Mouse (Mus musculus): ENCODE measurements around the gene Bach2. TPM values are rescaled to one million over a fixed set of nuclear protein-coding genes. Genes with fewer than 3 reads are reported as not detected.

The Bach2 gene
- polyA plus RNA-seq, 1 experiment from 2014 or later = 21.9 TPM

DNA sequence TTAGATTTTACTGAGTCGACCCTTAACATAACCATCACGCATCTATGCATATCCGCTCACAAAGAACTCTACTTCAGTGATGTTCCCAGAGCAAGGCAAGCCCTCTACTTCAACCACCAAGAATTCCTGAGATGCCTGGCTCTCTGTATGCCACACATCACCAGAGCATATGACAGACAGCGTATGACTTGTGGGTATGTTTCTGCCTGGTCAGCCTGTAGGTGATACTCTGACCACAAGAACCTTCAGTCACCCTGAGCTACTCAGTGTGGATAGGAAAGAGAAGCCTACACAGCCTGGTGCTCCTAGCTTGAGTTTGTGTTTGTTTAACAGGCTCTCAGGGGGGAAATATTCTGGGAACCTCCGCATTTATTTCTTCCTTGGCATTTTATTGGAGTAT is 36.2 kb upstream of the Bach2 start:
- Histone ChIP-seq H3K4me1 (ENCODE audit: control insufficient read depth, insufficient read depth, low read length) (no peaks in the 10 kb centered on the region), H3K27ac (ENCODE audit: low read depth, low read length) (no peak overlapping the region), H3K9me3 (replicated peaks; ENCODE audit: control insufficient read depth, low read length) (no peaks in the 10 kb centered on the region), H3K36me3 (ENCODE audit: control insufficient read depth, insufficient read depth, low read length) (no peaks in the 10 kb centered on the region), H3K4me3 (ENCODE audit: low read depth, low read length) (no peak overlapping the region), H3K9ac (ENCODE audit: low read length) (no peak overlapping the region), H3K4me2 (ENCODE audit: low read length) (no peak overlapping the region), H3K27me3 (replicated peaks; ENCODE audit: control insufficient read depth, insufficient read depth, low read length) (no peaks in the 10 kb centered on the region)
- ATAC-seq = no peak
- whole genome bisulfite sequencing = 93% methylated on average over 5 of the region's 5 CpGs
- no peak for DNase-seq (ENCODE audit: low spot score)

GRCm38 (mm10) chr4:32204819-32205218 is 33.8 kb upstream of the Bach2 start:
- ATAC-seq (no peak), DNase-seq (ENCODE audit: low spot score) (no peak)
- Histone ChIP-seq H3K27ac (ENCODE audit: low read depth, low read length) (no peak overlapping the region), H3K9ac (ENCODE audit: low read length) (no peak overlapping the region), H3K36me3 (ENCODE audit: control insufficient read depth, insufficient read depth, low read length) (no peaks in the 10 kb centered on the region), H3K9me3 (replicated peaks; ENCODE audit: control insufficient read depth, low read length) (no peaks in the 10 kb centered on the region), H3K27me3 (replicated peaks; ENCODE audit: control insufficient read depth, insufficient read depth, low read length) (no peaks in the 10 kb centered on the region), H3K4me2 (ENCODE audit: low read length) (no peak overlapping the region), H3K4me1 (ENCODE audit: control insufficient read depth, insufficient read depth, low read length) (no peaks in the 10 kb centered on the region), H3K4me3 (ENCODE audit: low read depth, low read length) (no peak overlapping the region)
- 94% methylated on average over 4 of the region's 4 CpGs for WGBS

GRCm38 (mm10) chr4:32205825-32206224 is 32.8 kb upstream of the Bach2 start:
- DNase-seq (ENCODE audit: low spot score) (no peak), ATAC-seq (no peak)
- Histone ChIP-seq H3K36me3 (ENCODE audit: control insufficient read depth, insufficient read depth, low read length) (no peaks in the 10 kb centered on the region), H3K27me3 (replicated peaks; ENCODE audit: control insufficient read depth, insufficient read depth, low read length) (no peaks in the 10 kb centered on the region), H3K4me1 (ENCODE audit: control insufficient read depth, insufficient read depth, low read length) (no peaks in the 10 kb centered on the region), H3K9ac (ENCODE audit: low read length) (no peak overlapping the region), H3K27ac (ENCODE audit: low read depth, low read length) (no peak overlapping the region), H3K4me3 (ENCODE audit: low read depth, low read length) (no peak overlapping the region), H3K9me3 (replicated peaks; ENCODE audit: control insufficient read depth, low read length) (no peaks in the 10 kb centered on the region), H3K4me2 (ENCODE audit: low read length) (no peak overlapping the region)
- 78% methylated on average over 2 of the region's 2 CpGs for WGBS

- no peak overlapping the region for H3K27ac ChIP-seq (ENCODE audit: low read depth, low read length)
- H3K36me3 ChIP-seq (ENCODE audit: control insufficient read depth, insufficient read depth, low read length) = no peaks in the 10 kb centered on the region
- no peak overlapping the region for H3K4me3 ChIP-seq (ENCODE audit: low read depth, low read length)
- H3K4me1 ChIP-seq (ENCODE audit: control insufficient read depth, insufficient read depth, low read length) = 0 out of 2 replicates have a peak, but pooled peaks cover 2% of the 10 kb centered on the region
- H3K4me2 ChIP-seq (ENCODE audit: low read length) = no peak overlapping the region
- H3K9ac ChIP-seq (ENCODE audit: low read length) = no peak overlapping the region
- no peak for DNase-seq (ENCODE audit: low spot score)
- 93% methylated on average over 2 of the region's 2 CpGs for WGBS
- no peaks in the 10 kb centered on the region for H3K27me3 ChIP-seq (replicated peaks; ENCODE audit: control insufficient read depth, insufficient read depth, low read length)
- no peaks in the 10 kb centered on the region for H3K9me3 ChIP-seq (replicated peaks; ENCODE audit: control insufficient read depth, low read length)
- ATAC-seq = no peak
Observed at GRCm38 (mm10) chr4:32209995-32210394, 28.6 kb upstream of the Bach2 start.

DNA sequence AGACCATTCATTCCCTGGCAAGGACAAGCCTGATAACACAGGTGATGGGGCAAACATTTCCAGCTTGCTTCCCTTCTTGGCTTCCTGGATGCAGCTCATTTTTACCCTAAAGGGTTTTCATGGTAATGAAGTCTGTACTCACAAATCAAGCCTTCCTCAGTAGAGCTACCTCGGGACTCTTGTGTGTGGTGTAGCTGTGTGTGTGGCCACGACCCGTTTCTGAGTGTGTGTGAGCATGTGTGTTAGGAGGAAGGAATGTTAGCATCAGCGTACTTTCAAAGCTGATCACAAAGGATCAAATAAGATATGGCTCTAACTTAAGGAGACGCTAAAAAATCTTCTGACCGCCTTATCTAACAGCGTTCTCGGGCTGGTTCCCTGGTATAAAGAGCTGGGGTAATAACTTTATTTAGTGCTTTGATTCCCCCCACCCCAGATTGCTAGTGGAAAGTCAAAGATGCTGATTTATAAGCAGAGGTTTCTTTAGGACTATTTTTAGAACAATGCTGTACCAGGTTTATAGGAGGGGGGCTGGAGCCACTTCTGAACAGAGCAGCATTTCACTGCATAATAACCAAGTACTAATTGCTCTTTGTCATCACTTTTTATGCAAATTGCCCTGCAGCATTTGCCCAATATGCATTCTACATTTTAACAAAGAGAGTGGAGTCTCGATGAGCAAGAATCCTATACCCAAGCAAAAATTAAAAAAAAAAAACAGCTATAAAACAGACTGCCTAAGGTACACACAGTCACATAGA is 28.0 kb upstream of the Bach2 start:
- Histone ChIP-seq H3K36me3 (ENCODE audit: control insufficient read depth, insufficient read depth, low read length) (no peaks in the 10 kb centered on the region), H3K9me3 (replicated peaks; ENCODE audit: control insufficient read depth, low read length) (no peaks in the 10 kb centered on the region), H3K27ac (ENCODE audit: low read depth, low read length) (peak overlapping the region; percentile 53; the same call in 1 of the 2 replicates), H3K4me3 (ENCODE audit: low read depth, low read length) (no peak overlapping the region), H3K4me1 (ENCODE audit: control insufficient read depth, insufficient read depth, low read length) (0 out of 2 replicates have a peak, but pooled peaks cover 2% of the 10 kb centered on the region), H3K27me3 (replicated peaks; ENCODE audit: control insufficient read depth, insufficient read depth, low read length) (no peaks in the 10 kb centered on the region), H3K4me2 (ENCODE audit: low read length) (no peak overlapping the region), H3K9ac (ENCODE audit: low read length) (no peak overlapping the region)
- 50% methylated on average over 9 of the region's 9 CpGs for WGBS
- DNase-seq (ENCODE audit: low spot score) (peak; percentile 71), ATAC-seq (peak; percentile 79)

GRCm38 (mm10) chr4:32212593-32212992 is 26.0 kb upstream of the Bach2 start:
- DNase-seq (ENCODE audit: low spot score) (no peak), ATAC-seq (no peak)
- H3K4me2 ChIP-seq (ENCODE audit: low read length) = no peak overlapping the region

GRCm38 (mm10) chr4:32216466-32216865 is 22.1 kb upstream of the Bach2 start:
- no peak overlapping the region for H3K4me2 ChIP-seq (ENCODE audit: low read length)
- H3K27me3 ChIP-seq (replicated peaks; ENCODE audit: control insufficient read depth, insufficient read depth, low read length) = no peaks in the 10 kb centered on the region
- no peak for ATAC-seq
- peaks cover 12% of the 10 kb centered on the region for H3K4me1 ChIP-seq (ENCODE audit: control insufficient read depth, insufficient read depth, low read length)
- H3K36me3 ChIP-seq (ENCODE audit: control insufficient read depth, insufficient read depth, low read length) = no peaks in the 10 kb centered on the region
- no peak for DNase-seq (ENCODE audit: low spot score)
- 87% methylated on average over 4 of the region's 4 CpGs for WGBS
- H3K9me3 ChIP-seq (replicated peaks; ENCODE audit: control insufficient read depth, low read length) = no peaks in the 10 kb centered on the region
- H3K4me3 ChIP-seq (ENCODE audit: low read depth, low read length) = no peak overlapping the region
- H3K27ac ChIP-seq (ENCODE audit: low read depth, low read length) = no peak overlapping the region
- no peak overlapping the region for H3K9ac ChIP-seq (ENCODE audit: low read length)

More at GRCm38 (mm10) chr4:32212593-32212992, 26.0 kb upstream of the Bach2 start:
- no peaks in the 10 kb centered on the region for H3K27me3 ChIP-seq (replicated peaks; ENCODE audit: control insufficient read depth, insufficient read depth, low read length)
- H3K27ac ChIP-seq (ENCODE audit: low read depth, low read length) = no peak overlapping the region
- H3K9ac ChIP-seq (ENCODE audit: low read length) = no peak overlapping the region
- H3K9me3 ChIP-seq (replicated peaks; ENCODE audit: control insufficient read depth, low read length) = no peaks in the 10 kb centered on the region
- 0 out of 2 replicates have a peak, but pooled peaks cover 2% of the 10 kb centered on the region for H3K4me1 ChIP-seq (ENCODE audit: control insufficient read depth, insufficient read depth, low read length)
- H3K4me3 ChIP-seq (ENCODE audit: low read depth, low read length) = no peak overlapping the region
- no peaks in the 10 kb centered on the region for H3K36me3 ChIP-seq (ENCODE audit: control insufficient read depth, insufficient read depth, low read length)

DNA sequence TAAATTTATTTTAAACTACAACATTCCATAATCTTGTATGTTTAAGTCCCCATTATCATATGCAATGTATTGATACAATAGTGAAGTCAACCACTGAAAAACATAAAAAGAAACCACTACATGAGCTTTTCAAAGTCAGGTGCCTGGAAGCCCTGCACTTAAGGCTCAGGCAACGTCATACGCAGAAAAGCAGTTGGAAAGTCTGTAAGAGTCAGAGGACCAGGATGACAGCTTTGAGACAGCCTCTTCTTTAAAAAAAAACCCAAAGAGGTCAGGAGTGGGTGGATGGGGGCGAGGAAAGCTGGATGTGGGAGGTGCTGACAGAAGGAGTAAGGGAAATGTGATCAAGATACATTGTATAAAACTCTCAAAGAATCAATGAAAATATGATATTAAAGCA is 21.6 kb upstream of the Bach2 start:
- Histone ChIP-seq H3K27me3 (replicated peaks; ENCODE audit: control insufficient read depth, insufficient read depth, low read length) (no peaks in the 10 kb centered on the region), H3K4me1 (ENCODE audit: control insufficient read depth, insufficient read depth, low read length) (peaks cover 10% of the 10 kb centered on the region), H3K9me3 (replicated peaks; ENCODE audit: control insufficient read depth, low read length) (no peaks in the 10 kb centered on the region), H3K9ac (ENCODE audit: low read length) (no peak overlapping the region), H3K27ac (ENCODE audit: low read depth, low read length) (no peak overlapping the region), H3K36me3 (ENCODE audit: control insufficient read depth, insufficient read depth, low read length) (no peaks in the 10 kb centered on the region), H3K4me3 (ENCODE audit: low read depth, low read length) (no peak overlapping the region), H3K4me2 (ENCODE audit: low read length) (no peak overlapping the region)
- ATAC-seq (no peak), DNase-seq (ENCODE audit: low spot score) (no peak)
- 82% methylated on average over 3 of the region's 3 CpGs for WGBS

GRCm38 (mm10) chr4:32217593-32217992 is 21.0 kb upstream of the Bach2 start:
- ATAC-seq (no peak), DNase-seq (ENCODE audit: low spot score) (peak; percentile 58)
- 92% methylated on average over 12 of the region's 12 CpGs for WGBS

More at GRCm38 (mm10) chr4:32217593-32217992, 21.0 kb upstream of the Bach2 start:
- Histone ChIP-seq H3K36me3 (ENCODE audit: control insufficient read depth, insufficient read depth, low read length) (no peaks in the 10 kb centered on the region), H3K27ac (ENCODE audit: low read depth, low read length) (no peak overlapping the region), H3K4me3 (ENCODE audit: low read depth, low read length) (no peak overlapping the region), H3K27me3 (replicated peaks; ENCODE audit: control insufficient read depth, insufficient read depth, low read length) (no peaks in the 10 kb centered on the region), H3K9ac (ENCODE audit: low read length) (no peak overlapping the region), H3K9me3 (replicated peaks; ENCODE audit: control insufficient read depth, low read length) (no peaks in the 10 kb centered on the region), H3K4me2 (ENCODE audit: low read length) (no peak overlapping the region), H3K4me1 (ENCODE audit: control insufficient read depth, insufficient read depth, low read length) (peaks cover 10% of the 10 kb centered on the region)
